Mouse (Mus musculus) spleen, postnatal 10 days (tissue): ENCODE data around the gene Ptp4a2.

Source experiments
- DNase-seq, 2 experiments: peaks; one replicate each; pipeline ENCODE4 v3.0.0; 2021 to 2022; ENCODE audit warnings: low spot score in 2 of 2

Gene Ptp4a2

DNA sequence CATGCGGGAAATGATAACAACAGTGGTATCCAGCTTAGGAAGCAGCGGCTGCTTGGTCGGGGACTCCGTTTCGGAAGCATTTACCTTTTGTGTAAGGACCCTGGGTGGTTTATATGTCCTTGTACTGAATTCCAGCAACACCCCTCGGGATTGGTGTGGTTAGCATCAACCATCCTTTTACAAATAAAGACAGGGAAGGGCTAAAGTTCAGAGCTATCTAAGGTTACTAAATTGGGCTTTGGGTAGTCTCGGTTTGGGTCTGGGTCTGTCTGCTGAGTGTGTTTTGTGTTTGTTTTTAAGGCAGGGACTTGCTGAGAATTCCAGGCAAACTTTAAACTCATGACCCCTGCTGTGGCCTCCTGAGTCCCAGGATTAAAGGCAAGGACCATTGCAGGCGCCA lies 15.2 kb upstream of the Ptp4a2 start:
- DNase-seq = no peak

GRCm38 (mm10) chr4:129797985-129798384 lies 13.0 kb upstream of the Ptp4a2 start:
- no peak for DNase-seq

DNA sequence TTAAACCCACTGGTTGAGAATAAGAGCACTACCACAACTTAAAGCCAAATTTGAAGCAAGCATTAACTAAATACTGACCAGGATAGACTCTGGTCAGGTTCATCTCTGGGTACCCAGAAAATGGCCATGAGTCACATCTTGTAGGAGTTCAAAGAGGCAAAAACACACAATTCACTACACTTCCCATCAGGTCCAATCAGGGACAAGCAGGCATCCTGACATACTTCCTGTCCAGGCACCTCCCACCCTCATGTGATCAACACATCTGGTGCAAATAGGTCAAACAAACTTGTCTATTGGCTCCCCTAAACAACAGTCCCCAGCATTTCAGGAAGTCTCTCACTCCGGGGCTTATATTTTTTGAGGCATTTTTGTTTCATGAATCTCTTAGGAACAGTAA lies 7.7 kb upstream of the Ptp4a2 start:
- no peak for DNase-seq

GRCm38 (mm10) chr4:129805059-129805458 lies 6.0 kb upstream of the Ptp4a2 start:
- DNase-seq = no peak

- DNase-seq = no peak
These were observed 818 bp downstream of the Ptp4a2 start for GRCm38 (mm10) chr4:129811605-129812468.

DNA sequence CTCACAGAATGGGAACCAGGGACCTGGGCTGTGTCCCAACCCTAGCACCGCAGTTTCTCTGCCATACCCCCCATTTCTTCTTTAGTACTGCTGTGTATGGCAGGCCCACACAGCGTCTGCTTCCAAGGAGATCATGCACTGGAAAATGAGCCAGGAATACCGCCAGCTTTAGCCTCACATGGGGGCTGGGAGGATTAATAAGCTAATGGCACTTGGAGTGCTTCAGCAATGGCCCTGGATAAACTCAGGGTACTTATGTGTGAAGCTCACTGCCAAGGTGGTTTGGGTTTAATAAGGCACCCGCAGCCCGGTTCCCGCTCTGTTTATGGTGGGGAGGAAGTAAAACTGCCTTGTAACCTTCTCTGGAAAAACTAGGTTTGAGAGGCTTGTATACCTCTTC lies 6.6 kb downstream of the Ptp4a2 start:
- no peak for DNase-seq

- DNase-seq = no peak
These were observed 7.6 kb downstream of the Ptp4a2 start for GRCm38 (mm10) chr4:129818506-129819195.

- DNase-seq = peak; percentile 90 to 97
These were observed 8.8 kb downstream of the Ptp4a2 start for GRCm38 (mm10) chr4:129819712-129820336.

DNA sequence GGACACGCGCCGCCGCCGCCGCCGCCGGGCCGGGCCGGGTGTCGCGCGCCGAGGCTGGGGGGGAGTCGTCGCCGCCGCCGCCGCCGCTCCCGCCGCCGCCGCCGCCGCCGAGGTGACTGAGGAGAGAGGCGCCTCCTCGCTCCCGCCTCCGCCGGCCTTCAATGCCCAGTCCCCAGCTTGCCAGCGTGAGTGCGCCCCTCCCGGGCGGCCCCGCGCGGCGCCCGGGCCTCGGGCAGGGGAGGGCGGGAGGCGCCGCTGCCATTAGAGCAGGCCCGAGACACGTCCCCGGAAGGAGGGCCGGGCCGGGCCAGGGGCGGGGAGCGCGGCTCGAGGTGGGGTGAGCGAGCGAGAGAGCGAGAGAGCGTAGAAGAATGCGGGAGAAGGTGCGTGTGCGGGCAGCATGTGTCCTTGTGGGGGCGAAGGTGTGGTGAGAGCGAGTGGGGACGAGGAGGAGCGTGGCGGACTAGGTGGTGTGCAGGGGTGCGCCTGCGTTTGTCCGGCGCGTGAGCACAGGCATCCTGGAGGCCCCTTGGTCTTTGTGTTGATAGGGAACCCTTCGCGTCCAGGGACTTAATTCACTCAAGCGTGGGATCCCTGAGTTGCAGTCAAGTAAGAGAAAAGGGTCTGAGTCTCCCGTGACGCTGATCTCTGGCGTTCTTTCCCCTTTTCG lies 9.5 kb downstream of the Ptp4a2 start:
- peak; percentile 83 to 84 for DNase-seq

- no peak for DNase-seq
These were observed 10.1 kb downstream of the Ptp4a2 start for GRCm38 (mm10) chr4:129821087-129821616.

GRCm38 (mm10) chr4:129822324-129822723 lies 11.3 kb downstream of the Ptp4a2 start:
- DNase-seq = no peak

GRCm38 (mm10) chr4:129823216-129823810 lies 12.3 kb downstream of the Ptp4a2 start:
- no peak for DNase-seq

- DNase-seq = no peak
These were observed 16.6 kb downstream of the Ptp4a2 start for GRCm38 (mm10) chr4:129827611-129828010.

- DNase-seq = no peak
These were observed 17.1 kb downstream of the Ptp4a2 start for GRCm38 (mm10) chr4:129828081-129828480.

DNA sequence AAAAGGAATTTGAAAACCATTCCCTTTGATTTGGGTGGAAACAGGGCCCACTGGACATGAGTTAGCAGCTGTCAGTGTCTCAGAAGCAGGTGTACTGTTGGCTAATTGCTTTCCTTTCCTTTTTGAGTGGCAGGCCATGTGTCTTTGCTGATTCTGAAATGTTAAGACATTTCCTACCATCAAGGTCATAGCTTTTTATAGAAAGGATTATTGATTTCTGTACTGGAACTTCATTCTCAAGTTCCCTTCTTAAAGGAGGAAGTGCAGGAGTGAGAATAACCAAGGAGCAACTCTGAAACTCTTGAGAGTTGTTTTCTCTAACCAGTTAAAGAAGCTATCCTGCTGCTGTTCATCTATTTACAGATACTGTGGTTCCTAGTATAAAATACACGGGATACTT lies 18.8 kb downstream of the Ptp4a2 start:
- DNase-seq = no peak

DNA sequence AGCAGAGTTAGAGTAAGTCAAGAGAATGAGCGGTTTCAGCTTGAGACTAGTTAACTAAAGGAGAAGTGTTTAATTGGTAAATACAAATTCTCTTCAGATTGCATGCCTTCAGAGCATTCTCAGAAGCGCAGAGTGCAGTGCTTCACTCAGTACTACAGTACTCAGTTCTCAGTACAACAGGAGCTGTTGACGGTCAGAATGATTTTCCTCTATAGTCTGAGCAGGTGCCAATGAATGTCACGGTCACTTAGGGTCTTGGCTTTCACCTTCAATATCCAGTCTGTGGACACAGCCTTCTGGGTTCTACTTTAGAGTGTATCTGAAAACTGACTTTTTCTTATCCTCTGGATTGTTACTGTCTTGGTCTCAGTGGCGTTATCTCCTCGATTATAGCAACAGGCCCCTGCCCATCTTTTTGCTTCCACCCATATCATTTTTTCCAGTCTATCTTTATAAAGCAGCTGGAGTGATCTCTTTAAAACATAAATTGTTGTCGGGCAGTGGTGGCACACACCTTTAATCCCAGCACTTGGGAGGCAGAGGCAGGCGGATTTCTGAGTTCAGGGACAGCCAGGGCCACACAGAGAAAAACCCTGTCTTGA lies 19.4 kb downstream of the Ptp4a2 start:
- no peak for DNase-seq

- no peak for DNase-seq
These were observed 23.6 kb downstream of the Ptp4a2 start for GRCm38 (mm10) chr4:129834581-129834980.

- DNase-seq = no peak
These were observed 24.3 kb downstream of the Ptp4a2 start for GRCm38 (mm10) chr4:129835296-129835695.

DNA sequence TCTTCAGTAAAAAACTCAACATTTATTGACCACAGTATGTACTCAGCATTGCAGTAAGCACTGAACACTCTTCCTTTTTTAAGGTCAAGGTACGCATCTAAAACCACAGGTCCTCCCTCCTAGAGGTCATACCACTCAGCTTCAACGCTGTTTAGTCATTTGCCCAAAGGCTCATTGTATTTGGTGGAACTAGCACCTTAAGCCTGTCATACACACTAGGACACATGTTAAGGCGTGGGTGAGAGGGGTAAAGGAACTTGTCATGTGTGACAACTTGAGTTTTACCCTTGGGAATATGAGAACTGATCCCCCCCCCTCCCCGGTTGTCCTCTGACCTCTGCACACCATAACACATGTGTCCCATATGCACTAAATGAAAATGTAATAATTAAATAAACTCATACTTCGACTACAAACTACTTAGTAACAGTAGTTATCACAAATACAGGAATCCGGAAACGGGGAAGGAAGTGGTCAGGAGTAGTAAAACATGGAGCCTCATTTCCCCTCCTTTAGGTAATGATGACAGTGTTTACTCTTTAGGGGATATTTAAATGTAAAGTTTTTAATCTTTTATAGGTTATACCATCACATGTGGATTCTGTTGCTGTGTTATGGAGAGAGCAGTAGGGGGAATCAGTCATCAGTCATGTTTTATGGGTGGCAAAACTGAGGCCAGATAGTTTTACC lies 29.0 kb downstream of the Ptp4a2 start:
- no peak for DNase-seq

DNA sequence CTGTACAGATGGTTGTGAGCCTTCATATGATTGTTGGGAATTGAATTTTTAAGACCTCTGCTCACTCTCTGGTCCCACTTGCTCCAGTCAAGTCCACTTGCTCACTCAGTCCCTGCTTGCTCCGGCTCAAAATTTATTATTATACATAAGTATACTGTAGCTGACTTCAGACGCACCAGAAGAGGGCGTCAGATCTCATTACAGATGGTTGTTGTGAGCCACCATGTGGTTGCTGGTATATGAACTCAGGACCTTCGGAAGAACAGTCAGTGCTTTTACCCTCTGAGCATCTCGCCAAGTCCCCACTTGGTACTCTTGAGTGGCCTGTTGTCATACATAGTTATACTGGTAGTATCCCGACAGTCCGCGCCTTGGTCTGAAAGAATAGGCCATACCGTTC lies 35.8 kb downstream of the Ptp4a2 start:
- no peak for DNase-seq
